Mouse (Mus musculus) heart, adult 8-10 months (tissue): ENCODE results near the gene Il21r. TPM values are rescaled to one million over a fixed set of nuclear protein-coding genes. Genes with fewer than 3 reads are reported as not detected.

ENCODE experiments used
- DNase-seq: peaks from one replicate; pipeline ENCODE4 v3.0.0; 2022; ENCODE audit warnings: low spot score
- total RNA-seq, 4 experiments: library from RNA; stranded (reverse); gene quantifications; 2 replicates each; pipeline ENCODE4 v1.2.4; 2022

Gene Il21r
- total RNA-seq, 4 experiments from 2014 or later = 0.19 to 0.69 (median 0.33) TPM

DNA sequence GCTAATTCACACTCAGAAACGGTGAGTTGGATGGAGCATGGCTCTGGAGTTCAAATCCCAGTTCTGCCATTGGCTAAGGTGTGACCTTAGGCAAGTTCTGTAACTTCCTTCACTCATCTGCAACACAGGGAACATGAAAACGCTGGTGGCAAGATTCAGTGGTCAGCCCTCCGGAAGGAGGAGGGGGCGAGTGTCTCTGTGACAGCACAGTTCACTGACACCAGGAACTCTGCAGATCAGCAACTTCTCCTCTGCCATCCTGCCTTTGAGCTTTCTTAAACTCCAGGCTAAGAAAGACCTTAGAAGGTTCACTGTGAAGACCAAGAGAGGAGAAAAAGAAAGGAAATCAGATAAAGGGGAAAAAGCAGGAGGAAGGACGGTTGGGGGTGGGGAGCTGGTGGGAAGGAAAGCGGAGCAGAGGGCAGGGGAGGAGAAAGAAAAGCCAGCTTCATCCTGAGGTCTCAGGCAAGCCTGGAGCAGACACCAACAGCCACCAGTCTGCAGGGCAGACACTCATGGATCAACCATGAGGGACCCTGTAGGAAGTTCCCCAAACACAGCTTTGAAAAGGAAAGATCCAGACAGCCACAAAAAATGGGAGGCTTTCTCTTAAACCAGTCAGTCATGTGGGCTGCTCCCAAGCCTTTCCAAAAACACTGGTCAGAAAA, 2.5 kb upstream of the Il21r start:
- DNase-seq = no peak

DNA sequence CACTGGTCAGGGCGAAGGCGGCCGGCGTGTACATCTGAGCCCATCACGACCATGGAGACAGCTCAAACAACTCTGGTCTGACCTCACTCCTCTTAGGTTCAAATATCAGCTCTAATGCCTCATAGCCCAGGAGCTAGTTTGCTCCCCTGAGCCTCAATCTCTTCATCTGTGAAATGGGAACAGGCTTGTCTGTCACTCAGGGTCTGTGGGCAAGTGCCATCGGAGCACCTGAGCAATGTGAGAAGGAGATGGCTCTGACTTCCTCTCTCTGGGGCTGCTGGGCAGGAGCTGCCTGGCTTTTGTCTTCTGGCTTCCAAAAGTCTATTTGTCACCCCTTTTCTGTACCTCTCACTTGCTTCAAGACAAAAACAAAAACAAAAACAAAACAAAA, 2.0 kb upstream of the Il21r start:
- DNase-seq = no peak

DNA sequence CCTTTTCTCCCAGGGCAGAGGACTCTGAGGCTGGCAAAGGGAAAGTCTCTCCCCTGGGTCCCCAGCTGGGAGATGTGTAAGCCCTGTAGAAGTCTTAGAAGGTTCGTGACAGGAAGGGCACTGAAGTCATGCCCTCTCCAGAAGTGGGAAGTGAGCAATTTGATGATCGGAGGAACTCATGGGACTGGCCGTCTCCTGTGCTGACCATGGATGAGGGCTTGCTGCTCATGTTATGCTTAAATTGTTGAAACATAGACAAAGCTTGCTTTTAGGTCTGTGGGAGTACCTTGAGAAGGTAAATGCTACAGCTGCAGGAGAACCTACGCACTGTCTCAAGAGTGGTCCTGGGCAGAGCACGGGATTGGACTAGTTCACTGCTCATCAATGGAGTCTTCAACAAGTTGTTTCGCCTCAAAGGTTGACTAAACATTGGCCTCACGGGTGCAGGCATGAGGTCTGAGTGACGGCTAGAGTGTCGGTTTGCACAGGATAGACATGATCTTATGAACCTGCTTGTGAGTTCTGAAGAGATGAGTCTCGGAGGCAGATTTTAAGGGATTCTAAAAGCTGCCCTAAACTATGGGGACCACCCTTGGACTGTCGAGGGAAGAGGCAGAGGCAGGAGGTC, 1.3 kb upstream of the Il21r start:
- no peak for DNase-seq

DNA sequence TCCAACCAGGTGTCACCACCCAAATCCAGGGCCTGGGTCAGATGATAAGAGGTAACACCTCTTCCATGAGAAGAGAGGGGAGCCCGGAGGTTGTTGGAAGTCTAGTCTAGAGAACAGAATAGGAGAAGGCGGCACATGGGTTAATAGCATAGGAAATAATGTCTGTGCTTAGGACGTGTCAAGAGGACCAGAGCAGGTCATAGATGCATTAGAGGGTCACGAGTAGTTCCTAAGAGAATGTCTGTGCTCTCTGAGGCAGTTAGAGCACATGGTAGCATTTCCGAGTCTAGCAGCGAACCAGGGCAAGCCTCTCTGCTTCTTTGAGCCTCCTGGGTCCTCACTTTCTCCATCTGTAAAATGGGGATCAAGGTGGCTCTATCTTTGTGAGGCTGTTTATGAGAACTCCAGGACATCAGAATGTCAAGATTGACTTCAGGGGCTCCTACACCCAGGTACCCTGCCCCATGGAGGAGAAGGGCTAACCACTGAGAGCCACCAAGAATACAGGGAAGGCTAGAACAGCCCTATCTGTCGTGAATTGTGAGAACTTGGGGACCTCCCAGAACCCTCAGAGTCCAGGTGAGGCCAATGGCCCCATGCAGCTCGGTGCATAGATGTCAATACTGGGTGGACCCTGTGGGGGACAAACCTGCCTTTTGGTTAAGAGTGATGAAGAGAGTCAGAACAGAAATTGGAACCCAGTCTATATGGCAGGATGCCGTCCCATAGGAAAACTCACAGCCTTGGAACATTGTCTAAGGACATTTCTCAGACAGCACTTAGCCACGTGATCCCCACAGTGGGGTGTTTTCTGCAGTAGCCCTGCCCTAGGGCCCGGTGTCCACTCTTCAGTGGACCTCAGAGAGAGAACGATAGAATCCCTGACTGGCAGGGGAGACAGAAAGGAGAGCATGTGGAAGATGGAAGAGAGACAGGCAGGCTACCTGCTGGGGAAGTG, 1.4 kb downstream of the Il21r start:
- DNase-seq = no peak

DNA sequence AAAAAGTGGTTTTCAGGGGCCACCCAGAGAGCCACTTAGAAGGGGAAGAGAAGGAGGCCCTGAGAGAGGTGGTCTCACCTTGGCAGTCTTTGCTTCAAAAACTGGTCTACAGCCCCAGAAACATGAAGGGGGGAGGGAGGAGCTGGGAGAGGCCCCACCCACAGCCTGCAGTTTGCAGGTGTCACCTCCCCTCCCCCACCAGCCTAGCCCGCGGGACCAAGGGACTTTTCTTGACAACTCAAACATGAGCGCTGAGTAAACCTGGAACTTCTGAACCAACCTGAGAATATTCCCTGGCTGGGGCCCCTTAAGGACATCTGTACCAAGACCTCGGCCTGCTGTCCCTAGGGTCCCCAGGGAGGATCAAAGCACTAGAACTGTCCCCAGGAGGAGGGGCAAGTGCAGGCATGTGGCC, 2.5 kb downstream of the Il21r start:
- DNase-seq = no peak

DNA sequence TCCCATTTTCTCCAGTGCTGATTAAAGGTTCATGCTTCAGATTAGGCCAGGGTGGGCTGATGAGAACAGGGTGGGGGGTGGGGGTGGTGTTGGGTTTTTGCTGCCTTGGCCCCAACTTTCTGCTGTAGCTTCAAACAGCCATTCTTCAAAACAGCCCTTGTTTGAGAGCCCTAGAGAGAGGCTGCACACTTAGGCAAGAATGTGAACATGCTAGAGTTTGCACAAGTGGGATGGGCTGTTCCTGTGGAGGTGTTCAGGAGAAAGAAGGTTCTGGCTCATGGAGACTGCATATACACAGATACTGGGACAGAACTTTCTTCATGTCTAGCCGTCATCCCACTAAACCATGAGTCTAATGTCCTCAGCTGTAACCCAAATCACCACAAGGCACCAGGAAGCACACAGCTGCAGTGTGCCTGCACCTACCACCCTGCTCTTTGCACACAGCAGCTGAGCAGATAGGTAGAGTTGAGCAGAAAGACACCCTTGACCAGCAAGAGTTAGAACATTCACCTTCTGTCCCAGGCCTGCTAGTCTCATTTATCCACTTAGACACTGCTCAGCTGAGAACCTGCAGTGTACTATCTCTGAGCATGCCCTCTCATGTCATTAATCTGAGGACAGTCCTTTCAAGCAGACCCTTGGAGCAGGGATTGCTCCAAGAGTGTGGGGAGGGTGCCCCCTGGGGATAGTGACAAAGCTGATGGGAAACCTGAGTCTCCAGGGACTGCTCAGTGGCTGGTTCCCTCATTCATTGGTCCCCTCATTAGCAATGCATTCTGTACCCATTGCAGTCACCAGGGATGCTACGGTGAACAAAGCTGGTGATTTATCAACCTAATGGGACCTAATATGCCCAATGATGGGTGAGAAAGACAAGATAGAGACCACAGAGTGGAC, 3.3 kb downstream of the Il21r start:
- DNase-seq = no peak

DNA sequence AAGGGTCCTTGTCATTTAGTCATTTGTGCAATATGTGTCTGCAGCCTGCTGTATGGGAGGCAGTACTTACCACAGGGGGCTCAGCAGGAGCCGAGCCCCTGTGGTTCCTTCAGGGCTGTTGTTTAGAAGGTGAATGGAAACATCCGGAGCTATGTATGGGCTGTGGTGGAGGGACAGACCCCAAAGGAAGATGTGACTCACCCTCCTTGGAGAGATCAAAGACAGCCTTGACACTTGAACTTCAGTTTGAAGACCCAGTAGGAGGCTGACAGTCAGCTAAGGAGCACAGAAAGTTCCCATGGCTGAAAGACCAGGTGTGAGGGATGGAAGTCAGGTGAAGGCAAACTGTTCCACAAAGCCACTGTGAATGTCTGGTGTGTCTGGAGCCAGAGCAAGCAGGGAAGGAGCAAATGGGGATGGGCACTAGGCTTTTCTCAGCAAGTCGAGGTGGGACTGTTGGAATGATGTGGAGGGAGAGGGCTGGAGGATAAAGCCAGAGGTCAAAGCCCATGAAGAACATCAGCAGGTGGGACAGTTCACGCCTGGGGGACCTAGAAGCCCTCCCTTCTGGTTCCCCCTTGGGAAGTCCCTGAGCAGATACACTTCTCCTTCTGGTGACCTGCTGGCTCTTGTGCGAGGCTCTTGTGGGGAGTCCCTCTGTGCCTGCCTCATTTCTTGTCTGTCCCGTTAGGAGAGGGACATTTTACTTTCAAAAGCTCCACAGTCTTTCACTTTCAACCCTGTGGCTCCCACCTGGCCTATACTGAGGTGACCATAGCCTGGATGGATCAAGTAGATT, 4.4 kb downstream of the Il21r start:
- DNase-seq = no peak

DNA sequence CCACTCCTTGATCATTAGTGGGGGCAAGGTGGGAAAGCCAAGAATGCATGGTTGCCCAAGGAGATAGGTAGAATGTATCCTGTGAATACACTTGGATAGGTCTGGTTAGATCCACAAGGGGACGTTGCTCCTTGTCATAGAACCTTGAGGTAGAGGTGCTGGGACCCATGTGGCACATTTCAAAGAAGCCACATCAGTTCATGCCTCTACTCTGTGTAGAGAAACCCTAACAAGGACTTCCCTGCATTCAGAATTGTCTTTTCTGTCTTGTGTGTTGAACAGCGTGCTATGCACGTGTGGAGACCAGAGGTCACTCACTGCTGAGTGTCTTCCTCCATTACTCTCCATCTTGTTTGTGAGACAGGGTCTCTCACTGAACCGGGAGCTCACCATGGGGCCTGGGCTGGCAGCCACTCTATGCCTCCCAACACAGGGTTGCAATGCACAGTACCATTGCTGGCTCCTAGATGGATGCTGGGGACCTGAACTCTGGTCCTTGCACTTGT, 5.0 kb downstream of the Il21r start:
- DNase-seq = no peak

DNA sequence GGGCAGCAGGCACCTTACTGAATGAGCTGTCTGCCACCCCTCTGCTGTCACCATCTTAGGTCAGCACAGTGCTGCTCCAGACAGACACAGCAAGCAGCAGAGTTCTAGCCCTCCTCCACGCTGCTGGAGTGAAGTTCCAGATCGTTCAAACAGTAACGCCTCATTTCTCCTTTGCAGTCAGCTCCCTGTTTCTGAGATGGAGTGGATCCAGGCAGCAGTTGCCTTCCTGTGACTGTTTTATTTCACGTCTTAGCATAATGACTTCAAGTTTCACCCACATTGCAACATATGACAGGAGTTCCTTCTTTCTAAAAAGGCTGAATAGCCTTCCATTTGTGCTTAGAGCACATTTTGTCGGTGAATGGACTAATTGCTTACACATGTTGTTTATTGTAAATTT, 10.3 kb downstream of the Il21r start:
- DNase-seq = no peak

DNA sequence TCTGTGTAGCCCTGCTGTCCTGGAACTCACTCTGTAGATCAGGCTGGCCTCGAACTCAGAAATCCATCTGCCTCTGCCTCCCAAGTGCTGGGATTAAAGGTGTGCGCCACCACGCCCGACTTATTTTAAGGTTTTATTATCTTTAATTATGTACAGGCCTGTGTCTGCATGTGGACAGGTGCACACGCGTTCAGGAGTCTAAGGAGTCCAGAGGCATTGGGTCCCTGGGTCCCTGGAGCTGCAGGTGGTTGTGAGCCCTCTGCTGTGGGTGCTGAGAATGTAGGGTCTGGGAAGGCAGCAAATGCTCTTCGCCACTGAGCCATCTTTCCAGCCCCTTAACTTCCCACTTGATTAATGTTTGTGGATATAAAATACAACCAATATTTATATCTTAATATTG, 12.2 kb downstream of the Il21r start:
- no peak for DNase-seq

DNA sequence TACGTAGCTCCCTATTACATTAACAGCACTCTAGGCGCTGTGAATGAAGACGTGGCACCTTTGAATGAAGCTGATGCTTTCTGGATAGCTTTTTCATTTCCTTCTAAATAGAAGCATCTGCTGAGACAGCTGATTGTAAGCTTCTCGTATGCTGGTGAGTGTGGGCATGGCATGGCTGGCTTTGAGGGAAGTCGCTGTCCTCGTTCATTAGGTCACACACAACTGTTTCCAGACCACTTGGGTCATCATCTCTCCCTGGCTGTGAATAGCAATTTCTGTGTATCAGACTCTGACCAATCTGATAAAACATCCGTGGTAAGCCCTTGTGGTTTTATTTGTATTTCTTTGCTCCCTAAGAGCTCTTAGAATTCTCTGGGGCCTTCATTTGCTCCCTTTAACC, 14.8 kb downstream of the Il21r start:
- DNase-seq = no peak

DNA sequence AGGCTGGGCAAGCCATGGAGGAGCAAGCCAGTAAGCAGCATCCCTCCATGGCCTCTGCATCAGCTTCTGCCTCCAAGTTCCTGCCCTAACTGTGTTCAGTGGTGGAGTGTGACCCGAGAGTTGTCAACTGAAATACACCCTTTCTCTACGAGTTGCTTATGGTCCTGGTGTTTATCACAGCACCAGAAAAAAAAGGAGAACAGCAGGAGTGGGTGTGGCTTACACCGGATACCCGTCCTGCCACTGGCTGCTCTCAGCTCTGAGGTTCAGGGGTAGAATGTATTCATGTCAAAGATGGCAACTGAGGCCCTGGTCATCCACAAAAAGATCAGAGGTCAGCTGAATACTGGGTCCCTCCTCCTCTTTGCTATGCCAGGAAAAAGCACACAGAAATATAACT, 16.8 kb downstream of the Il21r start:
- DNase-seq = no peak

DNA sequence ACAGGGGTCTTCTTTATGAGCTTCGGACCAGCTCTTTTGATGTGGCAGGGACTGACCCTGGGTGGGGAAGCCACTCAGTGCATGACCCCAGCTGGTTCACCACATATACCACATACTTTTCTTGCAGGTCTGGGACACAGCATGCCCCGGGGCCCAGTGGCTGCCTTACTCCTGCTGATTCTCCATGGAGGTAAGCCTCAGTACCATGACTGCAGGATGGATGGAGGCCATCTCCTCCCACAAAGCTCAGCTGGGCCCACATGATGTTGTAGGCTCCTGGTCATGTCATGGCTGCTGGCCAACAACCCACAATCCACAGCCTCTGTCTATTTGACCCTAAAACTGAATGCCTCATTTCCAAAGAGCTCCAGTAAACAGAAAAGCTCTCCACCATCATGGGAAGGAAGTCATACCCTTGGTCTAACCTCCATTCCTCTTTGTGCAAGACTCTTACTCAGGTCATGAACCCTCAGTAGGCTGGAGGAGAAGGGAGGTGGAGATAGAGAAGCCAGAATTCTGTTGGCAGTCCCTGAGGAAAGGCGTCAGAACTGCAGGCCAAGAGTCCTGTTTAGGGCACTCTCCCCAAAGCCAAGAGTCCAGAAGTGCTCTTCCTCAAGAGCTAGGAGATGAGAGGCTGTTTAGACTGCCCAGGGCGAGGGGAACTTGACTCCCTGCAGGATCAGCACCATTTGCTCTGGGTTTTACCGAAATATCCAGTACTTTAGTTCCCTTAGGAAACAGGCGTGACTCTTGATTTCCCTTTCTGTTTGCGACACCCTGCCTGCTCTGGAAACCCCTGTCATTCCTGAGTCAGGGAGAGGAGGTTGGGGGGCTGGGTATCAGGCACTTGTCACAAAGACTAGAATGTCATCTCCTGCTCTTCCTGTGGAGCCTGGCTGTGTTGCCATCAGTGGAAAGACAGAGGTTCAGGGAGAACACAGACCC, 19.8 kb downstream of the Il21r start:
- DNase-seq = no peak

DNA sequence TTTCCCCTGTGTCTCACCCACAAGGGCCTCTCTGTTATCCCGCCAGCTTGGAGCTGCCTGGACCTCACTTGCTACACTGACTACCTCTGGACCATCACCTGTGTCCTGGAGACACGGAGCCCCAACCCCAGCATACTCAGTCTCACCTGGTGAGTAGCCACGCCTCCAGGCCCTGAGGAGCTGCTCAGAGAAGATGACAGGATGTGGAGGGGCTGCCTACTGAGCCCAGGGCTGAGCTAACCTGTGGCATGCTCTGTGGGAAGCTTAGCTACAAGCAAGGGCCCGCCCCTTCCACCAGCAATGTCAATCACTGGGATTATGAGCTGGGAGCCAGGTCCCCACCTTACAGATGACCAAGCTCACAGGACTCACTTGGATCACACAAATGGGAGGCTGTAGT, 22.0 kb downstream of the Il21r start:
- no peak for DNase-seq

DNA sequence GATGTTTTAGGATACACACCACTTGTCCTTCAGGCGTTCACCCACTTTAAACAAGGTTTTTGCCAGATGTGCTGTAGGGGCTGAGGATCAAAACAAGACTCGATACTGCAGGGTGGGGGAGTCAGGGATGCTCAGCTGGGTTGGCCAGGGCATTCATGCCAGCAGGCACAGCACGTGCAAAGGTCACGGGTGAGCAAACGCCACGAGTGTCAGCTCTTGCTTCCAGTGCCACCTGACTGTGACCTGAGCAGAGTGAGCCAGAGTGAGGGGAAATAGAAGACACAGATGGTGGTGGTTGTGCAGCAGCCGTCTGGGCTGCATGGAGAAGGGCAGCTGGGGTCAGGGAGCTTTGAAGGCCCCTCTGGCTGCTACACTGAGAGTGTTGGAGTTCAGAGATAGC, 22.6 kb downstream of the Il21r start:
- DNase-seq = no peak

DNA sequence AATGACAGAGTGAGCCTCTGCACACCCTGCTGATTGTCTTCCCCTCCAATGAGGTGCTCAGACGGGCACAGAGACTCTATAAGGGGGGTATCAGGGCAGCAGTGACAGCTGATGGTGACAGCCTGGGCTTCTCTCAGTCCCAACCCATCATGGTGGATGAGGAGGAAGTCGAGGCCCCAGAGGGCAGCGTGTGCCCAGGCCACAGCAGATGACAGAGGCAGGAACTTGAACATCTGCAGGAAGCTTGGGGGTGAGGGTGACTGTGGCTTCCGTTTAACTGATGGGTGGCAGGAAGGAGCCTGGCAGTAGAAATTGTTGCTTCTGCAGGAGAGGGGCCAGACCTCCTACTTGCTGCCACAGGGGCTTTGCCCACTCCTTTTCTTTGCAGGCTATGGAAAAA, 27.1 kb downstream of the Il21r start:
- DNase-seq = no peak

DNA sequence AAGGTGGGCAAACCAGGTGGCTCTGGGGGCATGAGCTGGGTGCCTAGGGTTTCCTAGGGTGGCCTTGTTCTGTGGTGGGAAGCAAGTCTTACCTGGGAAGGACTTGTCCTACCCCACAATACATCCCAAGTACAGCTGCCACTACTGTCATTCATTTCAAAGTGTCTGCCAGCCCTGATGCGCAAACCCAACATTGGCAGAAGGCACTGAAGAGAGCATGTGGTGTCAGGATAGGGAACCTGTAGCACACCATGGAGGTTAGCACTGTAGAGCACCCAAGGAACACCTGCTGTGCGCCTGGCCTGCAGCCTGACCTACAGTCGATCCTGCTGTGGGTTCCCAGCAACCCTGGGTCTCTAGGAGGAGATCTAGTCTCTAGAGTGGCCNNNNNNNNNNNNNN, 27.8 kb downstream of the Il21r start:
- no peak for DNase-seq

DNA sequence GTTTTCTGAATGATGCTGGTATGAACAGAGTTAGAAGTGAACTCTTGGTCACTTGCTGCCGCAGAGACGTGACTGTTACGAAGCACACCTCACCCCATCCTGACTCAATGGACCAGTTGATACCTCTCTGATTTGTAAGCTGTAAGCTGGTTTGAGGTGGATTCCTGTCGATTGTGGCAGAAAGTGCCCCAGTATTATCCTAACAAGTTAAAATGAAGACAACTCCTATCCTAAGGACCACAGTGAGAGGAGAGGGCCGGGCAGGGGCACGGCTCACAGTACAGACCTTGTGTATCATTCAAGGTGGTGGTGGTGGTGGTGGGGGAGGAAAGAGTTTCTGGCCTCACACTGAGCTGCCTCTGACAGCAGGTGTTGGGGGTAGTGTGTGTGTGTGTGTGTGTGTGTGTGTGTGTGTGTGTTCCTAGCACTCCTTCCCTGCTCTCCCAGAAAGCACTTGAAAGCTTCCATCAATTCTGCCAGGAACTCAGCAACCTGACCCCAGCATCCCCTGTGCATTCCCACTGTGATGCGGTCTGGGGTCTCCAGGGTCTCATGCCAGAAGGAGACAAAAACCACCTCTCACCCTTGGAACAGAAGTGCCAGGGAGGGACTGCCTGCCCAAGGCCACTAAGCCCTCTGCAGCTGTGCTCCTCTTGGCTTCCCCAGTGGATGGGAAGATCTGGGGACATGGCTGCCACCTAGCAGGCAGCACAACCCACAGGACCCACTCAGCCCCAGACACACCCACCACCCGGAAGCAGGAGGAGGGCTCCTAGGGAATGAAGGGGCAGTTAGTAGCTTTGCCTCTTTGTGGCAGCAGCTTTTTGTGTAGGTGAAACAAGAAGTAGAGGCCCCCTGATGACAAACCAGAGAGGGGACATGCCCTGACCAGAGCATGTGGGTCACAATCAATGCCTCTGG, 34.3 kb downstream of the Il21r start:
- no peak for DNase-seq
